Mouse (Mus musculus) MEL (cell line): ENCODE data around the gene B4galt1. TPM values are rescaled to one million over a fixed set of nuclear protein-coding genes. Genes with fewer than 3 reads are reported as not detected.

ENCODE experiments used
- DNase-seq: peaks from one replicate; pipeline ENCODE4 v3.0.0; 2011; ENCODE audit warnings: low read depth, low spot score
- H3K27ac ChIP-seq: 2 replicates; pipeline ENCODE4 v1.5.1; 2012; ENCODE audit warnings: low read depth, mild to moderate bottlenecking, control low read depth, low read length, moderate library complexity; ENCODE audit not compliant: control insufficient read depth
- H3K27me3 ChIP-seq, 2 experiments: fragments of 150-350 bp in 1 of 2; sonication (generic) in 1 of 2; 2 replicates each; pipeline ENCODE4 v1.6.1; 2012; ENCODE audit warnings: low read length in 2 of 2, mild to moderate bottlenecking in 2 of 2, improper control_type of control experiment in 1 of 2, moderate library complexity in 1 of 2; ENCODE audit not compliant: insufficient read depth in 2 of 2, control insufficient read depth in 1 of 2
- H3K36me3 ChIP-seq, 2 experiments: 2 replicates each; pipeline ENCODE4 v1.6.1; 2012 to 2014; ENCODE audit warnings: low read length in 2 of 2, improper control_type of control experiment in 1 of 2, inconsistent platforms in 1 of 2, mild to moderate bottlenecking in 1 of 2; ENCODE audit not compliant: insufficient read depth in 2 of 2, control insufficient read depth in 1 of 2
- H3K4me1 ChIP-seq, 2 experiments: fragments of 150-350 bp in 1 of 2; sonication (generic) in 1 of 2; 2 replicates each; pipeline ENCODE4 v1.6.1; 2012; ENCODE audit warnings: low read length in 2 of 2, improper control_type of control experiment in 1 of 2, mild to moderate bottlenecking in 1 of 2; ENCODE audit not compliant: insufficient read depth in 2 of 2, control insufficient read depth in 1 of 2
- H3K4me3 ChIP-seq, 2 experiments: fragments of 150-350 bp in 1 of 2; sonication (generic) in 1 of 2; 2 replicates each; pipeline ENCODE4 v1.5.1; 2012; ENCODE audit warnings: low read depth in 2 of 2, low read length in 2 of 2, mild to moderate bottlenecking in 2 of 2, moderate library complexity in 2 of 2, control low read depth in 1 of 2, improper control_type of control experiment in 1 of 2; ENCODE audit not compliant: control insufficient read depth in 1 of 2, insufficient read depth in 1 of 2
- H3K79me2 ChIP-seq: 2 replicates; pipeline ENCODE4 v1.6.1; 2012; ENCODE audit warnings: mild to moderate bottlenecking, low read length, moderate library complexity; ENCODE audit not compliant: control insufficient read depth, poor library complexity, insufficient read depth
- H3K9ac ChIP-seq: 2 replicates; pipeline ENCODE4 v1.6.1; 2012; ENCODE audit warnings: low read depth, mild to moderate bottlenecking, control low read depth, low read length, moderate library complexity; ENCODE audit not compliant: control insufficient read depth, poor library complexity, severe bottlenecking
- H3K9me3 ChIP-seq: fragments of 150-350 bp; sonication (generic); replicated peaks from 2 replicates; pipeline ENCODE4 v1.6.1; 2012; ENCODE audit warnings: mild to moderate bottlenecking, low read length, improper control_type of control experiment, moderate library complexity; ENCODE audit not compliant: insufficient read depth
- CHD1 ChIP-seq: IDR thresholded peaks from 2 replicates; pipeline ENCODE4 v1.6.1; 2012; ENCODE audit warnings: low read depth, mild to moderate bottlenecking, inconsistent platforms, low read length, improper control_type of control experiment
- CHD2 ChIP-seq: IDR thresholded peaks from 2 replicates; pipeline ENCODE4 v1.6.1; 2011; ENCODE audit warnings: low read length, improper control_type of control experiment
- CTCF ChIP-seq, 3 experiments: IDR thresholded peaks in 2 of 3; conservative IDR thresholded peaks in 1 of 3; 2 replicates each; pipeline ENCODE4 v1.5.1; 2011 to 2012; ENCODE audit warnings: low read length in 3 of 3, low read depth in 2 of 3, mild to moderate bottlenecking in 2 of 3, improper control_type of control experiment in 1 of 3, inconsistent platforms in 1 of 3, mixed read lengths in 1 of 3, moderate library complexity in 1 of 3; ENCODE audit not compliant: control insufficient read depth in 1 of 3, insufficient read depth in 1 of 3, poor library complexity in 1 of 3, severe bottlenecking in 1 of 3
- E2F4 ChIP-seq: IDR thresholded peaks from 2 replicates; pipeline ENCODE4 v1.6.1; 2011; ENCODE audit warnings: low read depth, low read length, improper control_type of control experiment, borderline replicate concordance
- ELF1 ChIP-seq: IDR thresholded peaks from 2 replicates; pipeline ENCODE4 v1.6.1; 2014; ENCODE audit warnings: low read depth, mild to moderate bottlenecking, inconsistent platforms, low read length, improper control_type of control experiment, moderate library complexity
- EP300 ChIP-seq, 2 experiments: IDR thresholded peaks; 2 replicates each; pipeline ENCODE4 v1.6.1; 2011; ENCODE audit warnings: improper control_type of control experiment in 2 of 2, low read length in 2 of 2, low read depth in 1 of 2, mild to moderate bottlenecking in 1 of 2
- ETS1 ChIP-seq: IDR thresholded peaks from 2 replicates; pipeline ENCODE4 v1.6.1; 2012; ENCODE audit warnings: low read depth, mild to moderate bottlenecking, inconsistent platforms, low read length, improper control_type of control experiment, moderate library complexity
- GABPA ChIP-seq: IDR thresholded peaks from 2 replicates; pipeline ENCODE4 v1.6.1; 2012; ENCODE audit warnings: low read depth, mild to moderate bottlenecking, inconsistent platforms, low read length, improper control_type of control experiment, moderate library complexity
- JUND ChIP-seq: IDR thresholded peaks from 2 replicates; pipeline ENCODE4 v1.6.1; 2011; ENCODE audit warnings: low read depth, mild to moderate bottlenecking, improper control_type of control experiment, low read length
- MAX ChIP-seq: IDR thresholded peaks from 2 replicates; pipeline ENCODE4 v1.6.1; 2011; ENCODE audit warnings: low read length, improper control_type of control experiment
- MEF2A ChIP-seq: IDR thresholded peaks from 2 replicates; pipeline ENCODE4 v1.6.1; 2014; ENCODE audit warnings: low read depth, mild to moderate bottlenecking, inconsistent platforms, low read length, improper control_type of control experiment; ENCODE audit not compliant: poor library complexity, insufficient replicate concordance, severe bottlenecking; ENCODE audit errors: extremely low read depth
- MXI1 ChIP-seq: IDR thresholded peaks from 2 replicates; pipeline ENCODE4 v1.6.1; 2011; ENCODE audit warnings: mild to moderate bottlenecking, low read depth, low read length, improper control_type of control experiment
- NELFE ChIP-seq: IDR thresholded peaks from 2 replicates; pipeline ENCODE4 v1.6.1; 2011; ENCODE audit warnings: low read depth, low read length, improper control_type of control experiment
- NRF1 ChIP-seq: IDR thresholded peaks from 2 replicates; pipeline ENCODE4 v1.6.1; 2014; ENCODE audit warnings: low read depth, mild to moderate bottlenecking, inconsistent platforms, low read length, improper control_type of control experiment, moderate library complexity; ENCODE audit not compliant: poor library complexity, insufficient read depth, severe bottlenecking
- POLR2A ChIP-seq, 2 experiments: IDR thresholded peaks; 2 replicates each; pipeline ENCODE4 v1.6.1; 2011 to 2012; ENCODE audit warnings: low read length in 2 of 2, mild to moderate bottlenecking in 2 of 2, control low read depth in 1 of 2, improper control_type of control experiment in 1 of 2, low read depth in 1 of 2, moderate library complexity in 1 of 2; ENCODE audit not compliant: control insufficient read depth in 1 of 2, insufficient read depth in 1 of 2, poor library complexity in 1 of 2
- RAD21 ChIP-seq: IDR thresholded peaks from 2 replicates; pipeline ENCODE4 v1.6.1; 2011; ENCODE audit warnings: mild to moderate bottlenecking, low read depth, low read length, improper control_type of control experiment
- RCOR1 ChIP-seq: IDR thresholded peaks from 2 replicates; pipeline ENCODE4 v1.6.1; 2012; ENCODE audit warnings: low read depth, mild to moderate bottlenecking, inconsistent platforms, low read length, improper control_type of control experiment
- SMC3 ChIP-seq: IDR thresholded peaks from 2 replicates; pipeline ENCODE4 v1.6.1; 2011; ENCODE audit warnings: low read depth, low read length, improper control_type of control experiment
- TAL1 ChIP-seq: IDR thresholded peaks from 2 replicates; pipeline ENCODE4 v1.6.1; 2012; ENCODE audit warnings: mild to moderate bottlenecking, inconsistent platforms, low read length, moderate library complexity, mixed read lengths
- TBP ChIP-seq: IDR thresholded peaks from 2 replicates; pipeline ENCODE4 v1.8.0; 2011; ENCODE audit warnings: low read depth, low read length, improper control_type of control experiment
- TCF12 ChIP-seq: IDR thresholded peaks from 2 replicates; pipeline ENCODE4 v1.6.1; 2014; ENCODE audit warnings: low read depth, mild to moderate bottlenecking, inconsistent platforms, low read length, improper control_type of control experiment, moderate library complexity
- USF1 ChIP-seq: IDR thresholded peaks from 2 replicates; pipeline ENCODE4 v1.6.1; 2014; ENCODE audit warnings: low read depth, mild to moderate bottlenecking, inconsistent platforms, low read length, improper control_type of control experiment, moderate library complexity
- ZC3H11A ChIP-seq: IDR thresholded peaks from 2 replicates; pipeline ENCODE4 v1.6.1; 2012; ENCODE audit warnings: low read depth, mild to moderate bottlenecking, inconsistent platforms, low read length, improper control_type of control experiment
- ZKSCAN1 ChIP-seq: IDR thresholded peaks from 2 replicates; pipeline ENCODE4 v1.6.1; 2012; ENCODE audit warnings: low read depth, mild to moderate bottlenecking, inconsistent platforms, low read length, improper control_type of control experiment, moderate library complexity
- ZNF384 ChIP-seq: IDR thresholded peaks from 2 replicates; pipeline ENCODE4 v1.6.1; 2012; ENCODE audit warnings: low read depth, mild to moderate bottlenecking, inconsistent platforms, low read length, improper control_type of control experiment
- polyA plus RNA-seq, 2 experiments: library from polyadenylated mRNA; stranded (reverse) in 1 of 2; unstranded in 1 of 2; fragments of >175 nt in 1 of 2; fragments of >200 nt in 1 of 2; gene quantifications; 2 replicates each; pipeline versions ENCODE4 v1.2.1 to v1.2.4; 2012; ENCODE audit warnings: low replicate concordance in 2 of 2, low read depth in 1 of 2; ENCODE audit not compliant: insufficient read length in 2 of 2, insufficient read depth in 1 of 2, missing spikeins in 1 of 2
- total RNA-seq: library from RNA; depleted of rRNA; stranded (reverse); fragments of 300-350 nt; gene quantifications from 2 replicates; pipeline ENCODE4 v1.2.3, GENCODE M21; 2012

The B4galt1 gene
- total and polyA plus RNA-seq, 3 experiments: 10.8 to 22.5 TPM; not detected in 1

GRCm38 (mm10) chr4:40895118-40895517 lies 41.3 kb upstream of the B4galt1 start:
- Histone ChIP-seq H3K36me3 (no peaks in the 10 kb centered on the region), H3K4me3 (no peak overlapping the region), H3K9ac (no peak overlapping the region), H3K4me1 (no peaks in the 10 kb centered on the region), H3K79me2 (no peaks in the 10 kb centered on the region), H3K9me3 (no peaks in the 10 kb centered on the region), H3K27me3 (no peaks in the 10 kb centered on the region), H3K27ac (no peak overlapping the region)
- TF ChIP-seq POLR2A (IDR thresholded peaks at IDR 0.05; ENCODE audit: control insufficient read depth in 1 of 2, insufficient read depth in 1 of 2, low read depth in 1 of 2, low read length in 2 of 2, poor library complexity in 1 of 2) (no peak), CHD1 (no peak), USF1 (no peak), ZNF384 (no peak), RAD21 (no peak), ELF1 (no peak), JUND (no peak), TCF12 (no peak), TAL1 (no peak), TBP (no peak), MAX (no peak), MEF2A (no peak), E2F4 (no peak), ETS1 (no peak), NRF1 (no peak), MXI1 (no peak), GABPA (no peak), NELFE (no peak), ZKSCAN1 (no peak), CHD2 (no peak)
- no peak for DNase-seq

- H3K9ac ChIP-seq: no peak overlapping the region
- no peaks in the 10 kb centered on the region for H3K4me1 ChIP-seq
- no peaks in the 10 kb centered on the region for H3K9me3 ChIP-seq
- no peak overlapping the region for H3K4me3 ChIP-seq
- H3K36me3 ChIP-seq: no peaks in the 10 kb centered on the region
- no peak overlapping the region for H3K27ac ChIP-seq
- no peaks in the 10 kb centered on the region; a peak in 1 of 4 replicates for H3K27me3 ChIP-seq
- DNase-seq: no peak
- H3K79me2 ChIP-seq: no peaks in the 10 kb centered on the region
- TF ChIP-seq CTCF (IDR thresholded peaks at IDR 0.05 in 2 of 3, conservative IDR thresholded peaks at IDR 0.05 in 1 of 3; ENCODE audit: control insufficient read depth in 1 of 3, insufficient read depth in 1 of 3, low read depth in 2 of 3, low read length in 3 of 3, poor library complexity in 1 of 3, severe bottlenecking in 1 of 3) (no peak), JUND (no peak), ZC3H11A (no peak), EP300 (IDR thresholded peaks at IDR 0.05; ENCODE audit: low read depth in 1 of 2, low read length in 2 of 2) (no peak), USF1 (no peak), TAL1 (no peak), RCOR1 (no peak), NRF1 (no peak), SMC3 (no peak)
Measured at GRCm38 (mm10) chr4:40891206-40891605, 37.4 kb upstream of the B4galt1 start.
